Mouse (Mus musculus) cerebellum, adult 18-20 months (tissue): ENCODE results near the gene Ireb2.
"Not testable (repeated sequence)": the region's sequence is repeated elsewhere in the genome, so short reads cannot be mapped to it uniquely, and the experiment has no call there.

Experiments used
- DNase-seq, 2 experiments: peaks; one replicate each; pipeline ENCODE4 v3.0.0; 2021

The Ireb2 gene

DNA sequence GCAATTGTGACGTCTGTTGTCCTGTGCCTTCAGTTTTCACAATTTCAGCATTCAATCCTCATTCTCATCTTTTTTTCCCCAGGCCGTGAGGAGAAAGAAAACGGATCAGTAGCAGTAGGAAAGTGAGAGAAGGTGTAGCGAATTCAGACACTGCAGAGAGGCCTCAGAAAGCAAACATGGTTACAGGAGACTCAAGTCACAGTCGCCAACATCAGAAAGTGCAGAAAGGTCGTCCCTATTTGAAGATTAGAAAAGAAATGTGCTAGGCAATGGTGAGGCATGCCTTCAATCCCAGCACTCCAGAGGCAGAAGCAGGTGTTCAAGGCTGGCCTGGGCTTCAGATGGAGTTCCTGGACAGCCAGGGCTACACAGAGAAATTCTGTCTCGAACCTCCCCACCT lies 52.0 kb downstream of the Ireb2 start:
- no peak for DNase-seq

DNA sequence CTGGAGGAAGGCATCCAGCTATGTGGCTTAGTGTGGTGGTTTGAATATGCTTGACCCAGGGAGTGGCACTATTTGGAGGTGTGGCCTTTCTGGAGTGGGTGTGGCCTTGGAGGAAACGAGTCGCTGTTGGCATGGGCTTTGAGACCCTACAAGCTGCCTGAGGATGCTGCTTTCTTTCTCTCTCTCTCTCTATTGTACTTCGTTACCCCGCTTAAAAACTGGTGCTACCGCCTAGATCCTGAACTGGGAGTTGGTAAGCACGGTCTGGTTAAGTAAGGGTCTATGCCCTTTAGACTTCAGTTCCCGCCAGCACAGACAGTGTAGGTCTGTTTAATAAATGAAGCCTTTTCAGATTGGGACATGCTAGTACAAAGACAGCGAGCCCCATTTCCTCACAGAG lies 52.8 kb downstream of the Ireb2 start:
- DNase-seq: peak in 1 of 2 experiments; percentile 4

DNA sequence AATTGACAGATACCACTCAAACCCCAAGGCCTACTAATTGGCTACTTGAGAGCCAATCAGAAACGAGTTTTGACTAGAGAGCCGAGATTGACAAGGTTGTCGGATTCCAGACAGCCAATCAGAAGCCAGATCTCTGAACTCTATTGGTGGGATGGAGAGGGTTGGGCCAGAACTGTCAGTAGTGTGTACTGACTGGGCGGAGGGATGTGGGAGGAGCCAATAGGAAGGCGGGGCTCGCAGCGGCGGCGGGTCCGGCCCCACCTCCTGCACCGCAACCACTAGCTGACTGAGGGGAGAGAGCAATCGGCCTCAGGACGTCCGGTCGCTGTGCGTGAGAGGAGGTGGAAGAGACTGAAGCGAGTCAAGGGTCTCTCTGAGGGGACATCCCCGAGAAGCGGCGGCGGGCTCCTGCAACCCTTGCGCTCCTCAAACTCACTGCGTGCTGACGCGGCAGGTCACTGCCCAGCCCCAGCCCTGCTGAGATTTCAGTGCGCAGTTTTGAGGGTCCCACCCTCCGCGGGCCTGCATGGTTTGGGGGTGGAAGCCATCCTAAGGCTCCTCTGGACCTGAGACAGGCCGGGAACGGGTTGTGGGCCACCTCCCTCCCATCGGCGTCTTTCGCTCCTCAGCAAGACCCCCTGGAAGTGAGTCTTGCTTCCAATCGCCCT lies 53.6 kb downstream of the Ireb2 start, which contains the start of gene Hykk:
Hykk (plus strand) TSS at position 274 of the 668 bp plus-strand sequence.
- DNase-seq: peak; percentile 87 to 97

DNA sequence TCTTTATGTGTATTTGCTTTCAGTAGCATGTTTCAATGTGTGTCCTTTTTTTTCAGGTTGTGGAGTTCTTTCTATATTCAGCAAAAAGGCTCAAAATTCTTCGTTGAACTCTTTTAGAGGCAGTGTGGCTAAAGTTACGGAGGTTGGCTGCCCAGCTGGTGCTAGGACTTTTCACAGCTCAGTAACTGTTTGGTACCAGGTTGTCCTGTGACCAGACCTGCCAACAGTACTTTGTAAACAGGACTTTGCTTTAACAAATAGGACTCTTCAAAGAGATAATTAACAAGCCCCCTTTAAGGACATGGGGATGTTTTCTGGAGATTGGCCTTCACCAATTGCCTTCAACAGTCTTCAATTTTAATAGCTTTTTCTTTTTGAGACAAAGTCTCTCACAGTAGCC lies 54.6 kb downstream of the Ireb2 start:
- DNase-seq: no peak

DNA sequence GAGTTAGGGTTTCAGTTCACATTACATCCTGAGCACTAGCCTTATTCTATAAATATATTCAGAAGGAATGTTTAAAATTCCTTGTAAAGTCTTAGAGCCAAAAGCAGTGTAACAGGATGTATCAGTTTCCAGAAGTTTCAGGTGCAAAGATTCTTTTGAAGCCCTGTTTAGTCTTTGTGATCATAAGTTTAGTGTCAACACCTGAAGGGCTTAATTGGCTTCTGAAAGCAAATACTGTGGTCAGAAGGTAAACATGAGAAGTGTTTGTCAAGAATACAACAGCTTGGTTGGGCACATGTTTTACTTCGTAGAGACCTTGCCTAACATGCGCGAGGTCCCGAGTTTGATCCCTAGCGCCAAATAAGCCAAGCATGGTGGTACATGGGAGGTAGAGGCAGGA lies 55.2 kb downstream of the Ireb2 start:
- no peak for DNase-seq

DNA sequence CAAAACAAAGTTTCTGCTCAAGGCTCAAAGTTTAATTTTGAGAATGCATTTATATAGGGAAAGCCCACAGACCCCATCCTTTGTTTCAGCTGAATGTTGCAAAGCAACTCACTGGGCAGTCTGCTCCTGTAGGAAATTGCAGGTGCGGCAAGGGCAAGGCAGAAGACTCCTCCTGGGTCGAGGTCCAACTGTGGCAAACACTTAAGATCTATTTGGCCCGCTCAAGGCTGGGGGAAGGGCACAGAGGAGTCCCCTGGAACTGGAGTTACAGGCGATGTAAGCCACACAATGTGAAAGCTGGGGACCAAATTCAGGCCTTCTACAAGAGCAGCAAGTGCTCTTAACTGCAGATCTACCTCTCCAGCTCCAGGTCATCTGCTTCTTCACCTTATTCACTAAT lies 56.4 kb downstream of the Ireb2 start:
- DNase-seq: no peak

DNA sequence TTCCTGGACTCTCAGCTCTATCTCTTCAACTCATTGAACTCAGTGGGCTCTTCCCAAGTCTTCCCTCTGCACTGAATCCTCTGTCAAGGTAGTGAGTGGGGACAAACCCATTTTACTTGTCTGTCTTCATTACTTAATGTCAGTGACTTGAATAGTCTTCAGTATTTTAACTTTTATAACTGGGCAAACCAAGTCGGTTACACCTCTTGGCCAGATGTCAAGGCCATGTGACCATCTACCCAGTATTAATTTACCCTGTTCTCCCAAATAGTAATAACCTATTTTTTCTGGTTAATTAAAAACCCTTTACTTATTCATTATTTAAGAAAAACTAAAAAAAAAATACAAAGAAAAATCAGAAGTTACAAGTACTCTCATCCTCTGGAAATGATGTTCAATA lies 67.2 kb downstream of the Ireb2 start:
- DNase-seq: no peak

DNA sequence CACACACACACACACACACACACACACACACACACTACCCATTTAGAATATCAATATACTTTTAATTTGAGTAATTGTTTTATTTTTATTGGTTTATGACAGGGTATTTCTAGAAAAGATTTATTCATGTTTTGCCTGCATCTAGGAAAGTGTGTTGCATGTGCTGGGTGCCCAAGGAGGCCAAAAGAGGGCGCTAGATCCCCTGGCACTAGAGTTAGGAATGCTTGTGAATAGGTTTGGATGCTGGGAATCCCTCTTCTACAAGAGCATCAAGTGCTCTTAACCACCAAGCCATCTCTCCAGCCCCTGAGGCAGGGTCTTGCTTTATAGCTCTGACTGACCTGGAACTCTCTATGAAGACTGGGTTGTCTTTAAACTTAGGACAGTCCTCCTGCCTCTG lies 68.2 kb downstream of the Ireb2 start:
- DNase-seq: no peak

DNA sequence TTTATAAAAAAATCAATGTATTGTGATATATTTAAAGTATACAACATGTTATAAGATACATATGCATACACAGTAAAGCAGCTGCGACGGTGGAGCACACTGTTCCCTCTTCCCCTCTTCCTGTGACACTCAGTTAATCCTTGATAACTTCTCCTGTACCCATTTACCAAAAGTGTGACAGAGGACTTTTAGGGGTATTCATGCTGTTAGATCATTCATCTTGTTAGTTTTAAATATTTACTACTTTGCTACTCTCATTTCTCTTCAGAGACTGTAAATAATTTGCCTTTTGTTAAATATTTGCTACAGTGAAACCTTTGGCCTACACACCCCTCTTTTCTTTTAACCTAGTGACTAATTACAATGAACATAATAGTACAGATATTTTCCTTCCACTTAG lies 68.8 kb downstream of the Ireb2 start:
- no peak for DNase-seq

DNA sequence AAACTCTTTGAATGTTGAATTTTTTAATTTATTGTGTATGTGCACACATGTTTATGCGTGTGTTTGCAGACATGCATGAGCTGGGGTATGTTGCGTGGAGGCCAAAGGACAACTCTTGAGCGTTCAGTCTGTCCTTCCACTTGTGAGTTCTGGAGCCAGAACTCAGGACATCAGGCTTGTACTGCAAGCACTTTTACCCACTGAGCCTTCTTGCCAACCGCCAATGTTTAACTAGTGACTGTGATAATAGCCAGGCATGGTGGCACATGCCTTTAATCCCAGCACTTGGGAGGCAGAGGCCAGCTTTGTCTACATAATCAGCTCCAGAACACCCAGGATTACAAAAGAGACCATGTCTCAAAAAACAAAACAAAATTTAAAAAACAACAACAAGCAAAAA lies 78.5 kb downstream of the Ireb2 start:
- no peak for DNase-seq

DNA sequence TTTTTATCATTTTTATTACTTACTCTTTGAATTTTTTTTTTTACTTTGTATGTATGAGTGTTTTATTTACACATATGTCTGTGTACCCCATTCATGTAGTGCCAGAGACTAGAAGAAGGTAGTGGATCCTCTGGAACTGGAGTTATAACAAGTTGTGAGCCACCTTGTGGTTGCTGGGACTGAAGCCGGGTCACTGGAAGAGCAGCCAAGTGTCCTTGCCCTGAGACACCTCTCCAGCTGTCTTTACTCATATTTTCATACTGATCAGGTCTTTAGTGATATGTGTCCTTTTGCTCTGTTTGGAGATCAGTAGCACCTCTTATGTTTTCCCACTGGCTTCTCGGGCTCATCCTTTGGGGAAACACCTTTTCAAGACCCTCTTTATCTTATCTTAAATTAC lies 80.9 kb downstream of the Ireb2 start:
- DNase-seq: no peak

DNA sequence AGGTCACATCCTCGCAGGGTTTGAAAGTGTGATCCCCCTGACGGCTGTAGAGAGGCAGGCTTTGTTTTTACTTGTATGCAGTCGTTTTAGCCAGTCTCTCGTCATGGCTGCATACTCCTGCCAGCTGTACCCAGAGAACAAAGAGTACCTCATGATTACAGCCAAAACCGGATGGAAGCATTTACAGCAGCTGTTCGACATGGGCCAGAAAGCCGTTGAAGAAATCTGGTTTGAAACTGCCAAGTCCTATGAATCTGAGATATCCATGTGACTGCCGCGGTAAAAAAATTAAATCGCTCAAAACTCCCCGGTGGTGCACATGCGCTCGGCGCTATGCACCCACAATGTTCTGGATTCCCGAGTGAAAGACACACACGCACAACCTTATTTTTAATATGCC lies 82.7 kb downstream of the Ireb2 start:
- no peak for DNase-seq

DNA sequence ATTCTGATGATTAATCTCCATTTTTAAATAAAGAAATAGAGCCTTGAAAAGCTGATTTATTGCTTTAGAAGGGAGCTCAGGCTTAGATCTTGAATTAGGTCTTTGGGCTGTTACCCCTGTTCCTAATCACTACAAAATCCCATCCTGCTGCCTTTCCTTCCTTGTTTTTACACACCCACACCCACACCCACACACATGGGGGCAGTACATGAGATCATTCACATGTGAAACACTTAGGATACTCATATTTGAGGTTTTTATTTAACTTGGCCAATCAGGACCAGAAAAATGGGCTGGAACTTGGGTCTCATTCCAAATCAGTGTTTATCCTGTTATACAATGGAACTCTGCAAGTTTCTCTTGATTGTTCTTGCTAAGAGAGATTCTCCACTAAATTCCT lies 85.9 kb downstream of the Ireb2 start:
- DNase-seq: no peak

DNA sequence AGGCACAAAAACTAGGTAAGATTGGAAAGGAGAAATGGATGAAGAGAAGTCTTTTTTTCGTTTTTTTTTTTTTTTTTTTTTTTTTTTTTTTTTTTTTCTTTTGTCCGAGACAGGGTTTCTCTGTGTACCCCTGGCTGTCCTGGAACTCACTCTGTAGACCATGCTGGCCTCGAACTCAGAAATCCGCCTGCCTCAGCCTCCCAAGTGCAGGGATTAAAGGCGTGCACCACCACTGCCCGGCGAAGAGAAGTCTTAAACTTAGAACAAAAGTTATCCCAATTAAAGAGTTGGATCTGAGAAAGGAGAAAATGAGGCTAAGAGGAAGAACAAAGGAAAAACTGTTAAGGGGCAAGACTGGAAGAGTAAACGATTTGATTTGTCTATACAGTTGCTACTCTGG lies 86.6 kb downstream of the Ireb2 start:
- not testable (repeated sequence) for DNase-seq

DNA sequence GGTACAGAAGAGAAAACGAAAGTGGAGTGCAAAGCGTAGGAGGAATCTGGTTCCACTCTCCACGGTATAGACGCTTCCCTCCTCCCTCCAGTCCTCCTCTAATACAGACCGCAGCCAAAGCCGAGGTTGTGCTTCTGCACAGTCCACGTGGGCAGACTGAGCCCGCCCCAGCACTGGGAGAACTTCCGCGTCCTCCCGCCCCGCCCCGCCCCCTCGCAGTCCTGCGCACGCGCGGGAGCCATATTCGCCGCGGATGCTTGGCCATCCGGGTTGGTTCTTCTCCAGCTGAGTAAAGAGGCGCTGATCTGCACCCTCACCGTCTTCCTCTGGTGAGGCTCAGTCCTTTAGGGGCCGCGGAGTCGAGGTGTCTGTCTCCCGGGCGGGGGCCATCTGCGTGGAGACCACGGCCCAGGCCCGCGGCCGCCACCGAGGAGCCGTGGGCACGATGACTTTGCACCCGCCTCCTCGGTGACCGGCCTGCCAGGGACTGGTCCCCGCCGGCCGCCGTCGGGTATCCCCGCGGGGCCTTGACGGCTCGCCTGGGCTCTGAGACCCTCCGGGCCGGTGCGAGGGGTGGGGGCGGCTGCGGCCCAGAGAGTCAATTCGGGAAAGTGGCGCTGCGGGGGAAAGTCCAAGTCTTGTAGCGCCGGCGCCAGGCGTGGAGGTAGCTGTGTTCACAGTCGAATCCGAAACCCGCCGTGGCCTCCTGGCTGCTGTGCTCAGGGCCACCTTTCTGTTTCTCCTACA lies 87.2 kb downstream of the Ireb2 start, which contains the start of the genes Psma4 and AY074887:
Psma4 (plus strand) TSS at position 216 of the 747 bp plus-strand sequence.
AY074887 (minus strand) TSS at position 424 of the 747 bp plus-strand sequence.
- DNase-seq: peak; percentile 90 to 93

DNA sequence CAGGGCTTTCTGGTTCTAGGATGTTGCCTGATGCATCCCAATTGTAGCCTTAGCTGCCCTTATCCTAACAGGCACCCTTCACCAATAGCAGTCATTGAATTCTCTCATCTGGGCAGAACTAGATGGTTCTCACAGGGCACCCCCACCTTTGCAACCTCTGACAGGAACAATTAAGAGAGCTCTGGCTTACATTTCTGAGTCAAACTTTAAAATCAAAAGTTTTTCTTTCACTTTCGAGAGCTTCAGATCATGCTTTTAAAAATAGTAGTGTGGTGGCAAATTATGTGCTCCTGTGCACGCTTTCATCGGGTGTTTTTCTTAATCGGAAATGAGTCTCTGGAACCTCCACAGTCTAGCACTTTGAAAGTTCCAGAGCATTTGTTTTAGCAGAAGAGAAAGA lies 97.5 kb downstream of the Ireb2 start:
- DNase-seq: no peak
